Mouse (Mus musculus) large intestine, adult 2 months (tissue): ENCODE measurements around the gene Dhcr7. TPM values are rescaled to one million over a fixed set of nuclear protein-coding genes. Genes with fewer than 3 reads are reported as not detected.

ENCODE experiments used
- DNase-seq: peaks from one replicate; pipeline ENCODE4 v3.0.0-alpha.2; 2012; ENCODE audit warnings: low read depth, low spot score
- WGBS: fragments of 180-500 bp; shearing (Covaris S2); methylation state at CpG from one replicate; pipeline ENCODE4 v1.1.7; 2018; 5-methylcytosine and 5-hydroxymethylcytosine counted together
- polyA plus RNA-seq: library from polyadenylated mRNA; depleted of rRNA; stranded (reverse); fragments of >200 nt; gene quantifications from 2 replicates; pipeline ENCODE4 v1.2.3, GENCODE M21; 2012; rRNA removed

The Dhcr7 gene
- polyA plus RNA-seq, 1 experiment, result 105 TPM

GRCm38 (mm10) chr7:143832196-143832595 is 9.3 kb downstream of the Dhcr7 start:
- DNase-seq, result no peak
- WGBS, result 40% methylated on average over 8 of the region's 8 CpGs

GRCm38 (mm10) chr7:143832611-143833010 is 9.7 kb downstream of the Dhcr7 start:
- WGBS, result 85% methylated on average over 2 of the region's 2 CpGs
- DNase-seq, result no peak

GRCm38 (mm10) chr7:143833581-143834190 is 10.7 kb downstream of the Dhcr7 start:
- no peak for DNase-seq
- WGBS, result 76% methylated on average over 6 of the region's 6 CpGs

- WGBS, result 67% methylated on average over 2 of the region's 2 CpGs
- DNase-seq, result no peak
Observed at GRCm38 (mm10) chr7:143834316-143834715, 11.4 kb downstream of the Dhcr7 start.

- DNase-seq, result no peak
- WGBS, result 25% methylated on average over 3 of the region's 3 CpGs
Observed at GRCm38 (mm10) chr7:143834972-143835371, 12.0 kb downstream of the Dhcr7 start.

- 70% methylated on average over 3 of the region's 3 CpGs for WGBS
Observed at GRCm38 (mm10) chr7:143837705-143838358, 14.9 kb downstream of the Dhcr7 start.

GRCm38 (mm10) chr7:143840121-143840520 is 17.2 kb downstream of the Dhcr7 start:
- 86% methylated on average over 5 of the region's 5 CpGs for WGBS
- DNase-seq, result no peak

More at GRCm38 (mm10) chr7:143837705-143838358, 14.9 kb downstream of the Dhcr7 start:
- DNase-seq, result no peak

- 97% methylated on average over 8 of the region's 8 CpGs for WGBS
- no peak for DNase-seq
Observed at GRCm38 (mm10) chr7:143841301-143841700, 18.4 kb downstream of the Dhcr7 start.

- WGBS, result 65% methylated on average over 5 of the region's 5 CpGs
- no peak for DNase-seq
Observed at GRCm38 (mm10) chr7:143848127-143848767, 25.3 kb downstream of the Dhcr7 start.

GRCm38 (mm10) chr7:143848768-143849482 is 26.0 kb downstream of the Dhcr7 start:
- DNase-seq, result peak; percentile 82
- 39% methylated on average over 7 of the region's 8 CpGs for WGBS

- no peak for DNase-seq
- WGBS, result 79% methylated on average over 2 of the region's 2 CpGs
Observed at GRCm38 (mm10) chr7:143866538-143866937, 43.6 kb downstream of the Dhcr7 start, which contains the start of gene Gm498. Gene Gm498 (plus strand): TSS chr7:143866838.

GRCm38 (mm10) chr7:143868874-143869273 is 45.9 kb downstream of the Dhcr7 start:
- DNase-seq, result no peak
- WGBS, result 81% methylated on average over 4 of the region's 4 CpGs

GRCm38 (mm10) chr7:143883717-143884116 is 60.8 kb downstream of the Dhcr7 start:
- no peak for DNase-seq
- 64% methylated on average over 6 of the region's 6 CpGs for WGBS

- no peak for DNase-seq
- WGBS, result 85% methylated on average over 2 of the region's 2 CpGs
Observed at GRCm38 (mm10) chr7:143891146-143891545, 68.2 kb downstream of the Dhcr7 start.

GRCm38 (mm10) chr7:143892361-143892760 is 69.4 kb downstream of the Dhcr7 start:
- 63% methylated on average over 2 of the region's 2 CpGs for WGBS
- no peak for DNase-seq

Other genes starting within 250 kb of the Dhcr7 start
- gene Cars, start 223.1 kb upstream of the Dhcr7 start, polyA plus RNA-seq, result 17.2 and 19.1 TPM in 2 replicates
- 0.37 and 0.52 TPM in 2 replicates for gene Tnfrsf26, start 194.4 kb upstream of the Dhcr7 start, polyA plus RNA-seq
- gene Tnfrsf22, start 173.5 kb upstream of the Dhcr7 start, polyA plus RNA-seq, result 1.2 and 1.3 TPM in 2 replicates
- 1.1 and 2.5 TPM in 2 replicates for gene Tnfrsf23, start 137.3 kb upstream of the Dhcr7 start, polyA plus RNA-seq
- gene Osbpl5, start 66.2 kb upstream of the Dhcr7 start, polyA plus RNA-seq, result 30.8 and 31.3 TPM in 2 replicates
- gene Mrgprg, start 56.2 kb upstream of the Dhcr7 start, polyA plus RNA-seq, result not detected in 2 replicates
- gene Mrgpre, start 38.6 kb upstream of the Dhcr7 start, polyA plus RNA-seq, result 1.8 and 2.4 TPM in 2 replicates
- 44.2 and 65.4 TPM in 2 replicates for gene Nadsyn1, start 296 bp upstream of the Dhcr7 start, polyA plus RNA-seq
- gene Gm498, start 43.7 kb downstream of the Dhcr7 start, polyA plus RNA-seq, result not detected in 2 replicates
- gene Shank2, start 178.8 kb downstream of the Dhcr7 start, polyA plus RNA-seq, result 2.3 and 3.8 TPM in 2 replicates